Mouse (Mus musculus): ENCODE data around the gene Acin1. TPM values are rescaled to one million over a fixed set of nuclear protein-coding genes. Genes with fewer than 3 reads are reported as not detected.

Gene Acin1
- polyA plus RNA-seq, 1 experiment from 2014 or later = 113 TPM

GRCm38 (mm10) chr14:54640946-54641304 lies 45.8 kb downstream of the Acin1 start, which contains the start of gene Gm17606:
Gene Gm17606 (plus strand): TSS chr14:54640952.
- peak within 1 kb of the TSS; percentile 96 for H3K4me2 ChIP-seq
- no peaks in the 10 kb centered on the region for H3K9me3 ChIP-seq (replicated peaks)
- H3K36me3 ChIP-seq = peaks cover 62% of the 10 kb centered on the region
- peaks cover 35% of the 10 kb centered on the region for H3K4me1 ChIP-seq
- H3K9ac ChIP-seq (replicated peaks) = peak within 1 kb of the TSS; percentile 89
- no peaks in the 10 kb centered on the region for H3K27me3 ChIP-seq (replicated peaks)
- peak within 1 kb of the TSS; percentile 90 for H3K27ac ChIP-seq (replicated peaks)
- no peak for ATAC-seq (ENCODE audit: low FRiP score)
- H3K4me3 ChIP-seq (replicated peaks) = peak within 1 kb of the TSS; percentile 79
- WGBS = 1% methylated on average over 27 of the region's 28 CpGs

GRCm38 (mm10) chr14:54640121-54640520 lies 46.6 kb downstream of the Acin1 start:
- 12% methylated on average over 4 of the region's 4 CpGs for WGBS
- peaks cover 57% of the 10 kb centered on the region for H3K36me3 ChIP-seq
- ATAC-seq (ENCODE audit: low FRiP score) = no peak

GRCm38 (mm10) chr14:54638210-54638609 lies 48.5 kb downstream of the Acin1 start:
- Histone ChIP-seq H3K27me3 (replicated peaks) (no peaks in the 10 kb centered on the region), H3K36me3 (peaks cover 48% of the 10 kb centered on the region), H3K9ac (replicated peaks) (no peak overlapping the region), H3K4me2 (no peak overlapping the region; the same call in 1 of the 2 replicates), H3K4me1 (peaks cover 35% of the 10 kb centered on the region), H3K4me3 (replicated peaks) (no peak overlapping the region), H3K9me3 (replicated peaks) (no peaks in the 10 kb centered on the region), H3K27ac (replicated peaks) (no peak overlapping the region)
- WGBS = 79% methylated on average over 5 of the region's 5 CpGs
- no peak for ATAC-seq (ENCODE audit: low FRiP score)

More at GRCm38 (mm10) chr14:54640121-54640520, 46.6 kb downstream of the Acin1 start:
- Histone ChIP-seq H3K27me3 (replicated peaks) (no peaks in the 10 kb centered on the region), H3K27ac (replicated peaks) (no peak overlapping the region), H3K4me3 (replicated peaks) (peak overlapping the region; percentile 79), H3K4me1 (peaks cover 35% of the 10 kb centered on the region), H3K4me2 (peak overlapping the region; percentile 96), H3K9me3 (replicated peaks) (no peaks in the 10 kb centered on the region), H3K9ac (replicated peaks) (peak overlapping the region; percentile 89)

- ATAC-seq (ENCODE audit: low FRiP score) = no peak
- H3K4me1 ChIP-seq = peaks cover 35% of the 10 kb centered on the region
- 54% methylated on average over 8 of the region's 8 CpGs for WGBS
- no peaks in the 10 kb centered on the region for H3K27me3 ChIP-seq (replicated peaks)
- no peak overlapping the region for H3K27ac ChIP-seq (replicated peaks)
- no peaks in the 10 kb centered on the region for H3K9me3 ChIP-seq (replicated peaks)
- H3K9ac ChIP-seq (replicated peaks) = no peak overlapping the region
- no peak overlapping the region for H3K4me2 ChIP-seq
- H3K4me3 ChIP-seq (replicated peaks) = no peak overlapping the region
- H3K36me3 ChIP-seq = peaks cover 51% of the 10 kb centered on the region
Observed at GRCm38 (mm10) chr14:54636954-54637353, 49.8 kb downstream of the Acin1 start.

GRCm38 (mm10) chr14:54634182-54634581 lies 52.5 kb downstream of the Acin1 start:
- peaks cover 19% of the 10 kb centered on the region for H3K4me1 ChIP-seq
- peaks cover 71% of the 10 kb centered on the region for H3K36me3 ChIP-seq
- no peaks in the 10 kb centered on the region for H3K9me3 ChIP-seq (replicated peaks)
- ATAC-seq (ENCODE audit: low FRiP score) = no peak
- 79% methylated on average over 4 of the region's 4 CpGs for WGBS
- no peak overlapping the region for H3K27ac ChIP-seq (replicated peaks)
- no peak overlapping the region for H3K4me3 ChIP-seq (replicated peaks)
- no peak overlapping the region for H3K9ac ChIP-seq (replicated peaks)
- H3K4me2 ChIP-seq = no peak overlapping the region
- no peaks in the 10 kb centered on the region for H3K27me3 ChIP-seq (replicated peaks)

GRCm38 (mm10) chr14:54632252-54632651 lies 54.5 kb downstream of the Acin1 start:
- WGBS = 96% methylated on average over 37 of the region's 37 CpGs
- no peak overlapping the region for H3K4me2 ChIP-seq
- H3K4me3 ChIP-seq (replicated peaks) = no peak overlapping the region
- H3K9ac ChIP-seq (replicated peaks) = no peak overlapping the region
- H3K9me3 ChIP-seq (replicated peaks) = no peaks in the 10 kb centered on the region
- H3K27me3 ChIP-seq (replicated peaks) = no peaks in the 10 kb centered on the region
- ATAC-seq (ENCODE audit: low FRiP score) = no peak
- no peak overlapping the region for H3K27ac ChIP-seq (replicated peaks)
- 0 out of 2 replicates have a peak, but pooled peaks cover 3% of the 10 kb centered on the region for H3K4me1 ChIP-seq
- peaks cover 60% of the 10 kb centered on the region for H3K36me3 ChIP-seq

- no peak overlapping the region for H3K4me2 ChIP-seq
- H3K9me3 ChIP-seq (replicated peaks) = no peaks in the 10 kb centered on the region
- no peak overlapping the region for H3K9ac ChIP-seq (replicated peaks)
- ATAC-seq (ENCODE audit: low FRiP score) = 0 out of 2 replicates have a peak, but pooled peaks have one; percentile 29
- H3K27me3 ChIP-seq (replicated peaks) = no peaks in the 10 kb centered on the region
- H3K27ac ChIP-seq (replicated peaks) = peak overlapping the region; percentile 30; the same call in 1 of the 2 replicates
- no peak overlapping the region for H3K4me3 ChIP-seq (replicated peaks)
- H3K36me3 ChIP-seq = peaks cover 49% of the 10 kb centered on the region
- 71% methylated on average over 4 of the region's 4 CpGs for WGBS
- no peaks in the 10 kb centered on the region for H3K4me1 ChIP-seq
Observed at GRCm38 (mm10) chr14:54631240-54631599, 55.5 kb downstream of the Acin1 start.

- Histone ChIP-seq H3K9me3 (replicated peaks) (no peaks in the 10 kb centered on the region), H3K4me2 (no peak overlapping the region), H3K27ac (replicated peaks) (peak overlapping the region; percentile 30; the same call in 1 of the 2 replicates), H3K4me1 (no peaks in the 10 kb centered on the region), H3K27me3 (replicated peaks) (no peaks in the 10 kb centered on the region), H3K9ac (replicated peaks) (no peak overlapping the region), H3K4me3 (replicated peaks) (no peak overlapping the region), H3K36me3 (peaks cover 44% of the 10 kb centered on the region)
- WGBS = 68% methylated on average over 11 of the region's 11 CpGs
- peak; percentile 56 for ATAC-seq (ENCODE audit: low FRiP score)
Observed at GRCm38 (mm10) chr14:54630583-54631239, 56.0 kb downstream of the Acin1 start.

- WGBS = 84% methylated on average over 2 of the region's 2 CpGs
- H3K27ac ChIP-seq (replicated peaks) = 0 out of 2 replicates have a peak overlapping the region, but pooled peaks have one; percentile 30
- H3K4me3 ChIP-seq (replicated peaks) = no peak overlapping the region
- no peak overlapping the region for H3K4me2 ChIP-seq
- H3K9me3 ChIP-seq (replicated peaks) = no peaks in the 10 kb centered on the region
- H3K36me3 ChIP-seq = peaks cover 43% of the 10 kb centered on the region
- H3K4me1 ChIP-seq = no peaks in the 10 kb centered on the region
- no peaks in the 10 kb centered on the region for H3K27me3 ChIP-seq (replicated peaks)
- H3K9ac ChIP-seq (replicated peaks) = no peak overlapping the region
- no peak for ATAC-seq (ENCODE audit: low FRiP score)
Observed at GRCm38 (mm10) chr14:54629797-54630196, 56.9 kb downstream of the Acin1 start.

- no peaks in the 10 kb centered on the region for H3K9me3 ChIP-seq (replicated peaks)
- H3K9ac ChIP-seq (replicated peaks) = no peak overlapping the region
- no peak overlapping the region for H3K4me2 ChIP-seq
- ATAC-seq (ENCODE audit: low FRiP score) = no peak
- no peak overlapping the region for H3K27ac ChIP-seq (replicated peaks)
- peaks cover 32% of the 10 kb centered on the region for H3K36me3 ChIP-seq
- no peaks in the 10 kb centered on the region for H3K4me1 ChIP-seq
- 75% methylated on average over 5 of the region's 5 CpGs for WGBS
- H3K4me3 ChIP-seq (replicated peaks) = no peak overlapping the region
- H3K27me3 ChIP-seq (replicated peaks) = no peaks in the 10 kb centered on the region
Observed at GRCm38 (mm10) chr14:54628103-54628502, 58.6 kb downstream of the Acin1 start.

- Histone ChIP-seq H3K4me3 (replicated peaks) (no peak overlapping the region), H3K4me2 (no peak overlapping the region), H3K27ac (replicated peaks) (no peak overlapping the region), H3K36me3 (0 out of 2 replicates have a peak, but pooled peaks cover 2% of the 10 kb centered on the region), H3K27me3 (replicated peaks) (no peaks in the 10 kb centered on the region), H3K9ac (replicated peaks) (no peak overlapping the region), H3K9me3 (replicated peaks) (no peaks in the 10 kb centered on the region), H3K4me1 (no peaks in the 10 kb centered on the region)
- no peak for ATAC-seq (ENCODE audit: low FRiP score)
- WGBS = 79% methylated on average over 10 of the region's 10 CpGs
Observed at GRCm38 (mm10) chr14:54624976-54625375, 61.8 kb downstream of the Acin1 start.

- no peak for ATAC-seq (ENCODE audit: low FRiP score)
- no peak overlapping the region for H3K27ac ChIP-seq (replicated peaks)
- no peaks in the 10 kb centered on the region for H3K9me3 ChIP-seq (replicated peaks)
- H3K36me3 ChIP-seq = no peaks in the 10 kb centered on the region
- no peak overlapping the region for H3K9ac ChIP-seq (replicated peaks)
- WGBS = 89% methylated on average over 6 of the region's 6 CpGs
- no peak overlapping the region for H3K4me3 ChIP-seq (replicated peaks)
- H3K4me1 ChIP-seq = no peaks in the 10 kb centered on the region
- no peaks in the 10 kb centered on the region for H3K27me3 ChIP-seq (replicated peaks)
- no peak overlapping the region for H3K4me2 ChIP-seq
Observed at GRCm38 (mm10) chr14:54623334-54623733, 63.4 kb downstream of the Acin1 start.
